11 mouse cellular contexts compared by ENCODE assay signal in genomic region chr14:78676457-78676856, GRCm38 (mm10). TPM values are rescaled to one million over a fixed set of nuclear protein-coding genes. Genes with fewer than 3 reads are reported as not detected.
DNase-seq lines count a peak whose midpoint lies in the region; ATAC-seq and TF ChIP-seq lines count a peak whose summit lies in the region.
"Had no signal": no experiment of that assay in that cellular context is flagged by ENCODE, and none has a peak within 500 bp of the region (broad histone marks: within the 10 kb centered on the region; RNA-seq: fewer than 3 reads in every experiment).

No protein-coding gene starts in this region.

- peak; percentile 43 for DNase-seq in embryo, embryonic 11 days
- no peak for DNase-seq in embryo, embryonic 10.5 days (ENCODE audit: low spot score)
- peak; percentile 66 for DNase-seq in hindbrain, postnatal 0 days (ENCODE audit: low spot score)
- DNase-seq in hindbrain, embryonic 10.5 days (ENCODE audit: low spot score) = no peak
- DNase-seq in midbrain, embryonic 10.5 days (ENCODE audit: low spot score) = no peak
- DNase-seq in splenic B cell, adult 2 months (ENCODE audit: low read depth, low spot score) = peak; percentile 19
- DNase-seq in adrenal gland, adult 8-10 months = no peak
- DNase-seq: cerebellum, adult 18-20 months had no signal

- H3K27ac ChIP-seq in hindbrain, postnatal 0 days = no peak overlapping the region
- no peak overlapping the region for H3K27ac ChIP-seq in hindbrain, embryonic 10.5 days
- H3K27ac ChIP-seq in midbrain, embryonic 15.5 days = no peak overlapping the region
- H3K27ac ChIP-seq in midbrain, embryonic 10.5 days (replicated peaks) = no peak overlapping the region
- H3K27ac ChIP-seq: forebrain, embryonic 10.5 days; heart, embryonic 15.5 days had no signal

- H3K9me3 ChIP-seq in hindbrain, postnatal 0 days (ENCODE audit: low read length) = no peaks in the 10 kb centered on the region
- H3K9me3 ChIP-seq in hindbrain, embryonic 10.5 days = no peaks in the 10 kb centered on the region
- H3K9me3 ChIP-seq in midbrain, embryonic 15.5 days = no peaks in the 10 kb centered on the region
- no peaks in the 10 kb centered on the region for H3K9me3 ChIP-seq in midbrain, embryonic 10.5 days (replicated peaks)
- H3K9me3 ChIP-seq: forebrain, embryonic 10.5 days; heart, embryonic 15.5 days had no signal

- no peak for ATAC-seq in hindbrain, postnatal 0 days
- ATAC-seq in midbrain, embryonic 15.5 days (replicated peaks) = 0 out of 2 replicates have a peak, but pooled peaks have one; percentile 46

- no peak overlapping the region for H3K9ac ChIP-seq in hindbrain, postnatal 0 days (replicated peaks; ENCODE audit: low read length)
- no peak overlapping the region for H3K9ac ChIP-seq in midbrain, embryonic 15.5 days
- H3K9ac ChIP-seq: heart, embryonic 15.5 days had no signal

- 47% methylated on average over 6 of the region's 6 CpGs for WGBS in hindbrain, postnatal 0 days
- 77% methylated on average over 6 of the region's 6 CpGs for WGBS in hindbrain, embryonic 10.5 days
- 65% methylated on average over 6 of the region's 6 CpGs for WGBS in midbrain, embryonic 15.5 days
- WGBS in midbrain, embryonic 10.5 days = 83% methylated on average over 6 of the region's 6 CpGs

- H3K27me3 ChIP-seq in hindbrain, postnatal 0 days (ENCODE audit: insufficient read depth, low read length) = no peaks in the 10 kb centered on the region
- no peaks in the 10 kb centered on the region for H3K27me3 ChIP-seq in hindbrain, embryonic 10.5 days (ENCODE audit: insufficient read depth, poor library complexity, severe bottlenecking)
- H3K27me3 ChIP-seq in midbrain, embryonic 15.5 days (replicated peaks) = no peaks in the 10 kb centered on the region
- H3K27me3 ChIP-seq in midbrain, embryonic 10.5 days (ENCODE audit: low read depth, poor library complexity, severe bottlenecking) = no peaks in the 10 kb centered on the region
- H3K27me3 ChIP-seq in splenic B cell, adult 2 months (ENCODE audit: control insufficient read depth, insufficient read depth, low read length, poor library complexity, severe bottlenecking) = no peaks in the 10 kb centered on the region
- H3K27me3 ChIP-seq: heart, embryonic 15.5 days had no signal

- H3K4me1 ChIP-seq in hindbrain, postnatal 0 days (ENCODE audit: insufficient read depth, low read length) = no peaks in the 10 kb centered on the region
- H3K4me1 ChIP-seq in hindbrain, embryonic 10.5 days (replicated peaks) = peaks cover 13% of the 10 kb centered on the region; the same call in 1 of the 2 replicates
- H3K4me1 ChIP-seq in midbrain, embryonic 15.5 days = peaks cover 10% of the 10 kb centered on the region
- H3K4me1 ChIP-seq in midbrain, embryonic 10.5 days = peaks cover 8% of the 10 kb centered on the region

- H3K36me3 ChIP-seq in hindbrain, postnatal 0 days (ENCODE audit: insufficient read depth, low read length) = no peaks in the 10 kb centered on the region
- H3K36me3 ChIP-seq in hindbrain, embryonic 10.5 days = no peaks in the 10 kb centered on the region
- no peaks in the 10 kb centered on the region for H3K36me3 ChIP-seq in midbrain, embryonic 15.5 days (replicated peaks)
- H3K36me3 ChIP-seq in midbrain, embryonic 10.5 days = no peaks in the 10 kb centered on the region
- H3K36me3 ChIP-seq in splenic B cell, adult 2 months (ENCODE audit: control insufficient read depth, insufficient read depth, low read length, poor library complexity, severe bottlenecking) = no peaks in the 10 kb centered on the region
- H3K36me3 ChIP-seq: forebrain, embryonic 10.5 days; heart, embryonic 15.5 days had no signal

- H3K4me2 ChIP-seq in hindbrain, postnatal 0 days (ENCODE audit: low read depth, low read length) = no peak overlapping the region
- no peak overlapping the region for H3K4me2 ChIP-seq in midbrain, embryonic 15.5 days
- H3K4me2 ChIP-seq: heart, embryonic 15.5 days had no signal

- TF ChIP-seq CTCF in hindbrain, postnatal 0 days (IDR thresholded peaks at IDR 0.05; ENCODE audit: low read depth) = peak; percentile 71

- H3K4me3 ChIP-seq in hindbrain, postnatal 0 days (ENCODE audit: low read length) = no peak overlapping the region
- H3K4me3 ChIP-seq in hindbrain, embryonic 10.5 days = no peak overlapping the region
- H3K4me3 ChIP-seq in midbrain, embryonic 15.5 days = no peak overlapping the region
- no peak overlapping the region for H3K4me3 ChIP-seq in midbrain, embryonic 10.5 days
- H3K4me3 ChIP-seq: forebrain, embryonic 10.5 days; heart, embryonic 15.5 days had no signal

RNA-seq across cellular contexts. Expression of gene Dgkh, which starts 56.1 kb away (rescaled TPM):
- 9.0 and 9.2 TPM in 2 replicates for total RNA-seq in hindbrain, postnatal 0 days (2014; rRNA removed)
- polyA plus RNA-seq in hindbrain, postnatal 0 days (2015; fragmentation: Nextera tagmentation; extraction: Ambion mirVana) = 2.1 and 2.7 TPM in 2 replicates
- polyA plus RNA-seq in hindbrain, embryonic 10.5 days (2016; fragmentation: Nextera tagmentation; extraction: Ambion mirVana) = 0.88 and 1.2 TPM in 2 replicates
- 2.8 and 3.1 TPM in 2 replicates for polyA plus RNA-seq in midbrain, embryonic 15.5 days (2015; fragmentation: Nextera tagmentation; extraction: Ambion mirVana)
- 0.71 and 0.73 TPM in 2 replicates for polyA plus RNA-seq in midbrain, embryonic 10.5 days (2016; fragmentation: Nextera tagmentation; extraction: Ambion mirVana)
- total RNA-seq in adrenal gland, adult 8-10 months (2022) = 10 to 100 TPM in 2 of 4 experiments, 1 to 10 TPM in 2; 5.9 to 18.9 (median 10.0) TPM

Comparison
In these comparisons a context has a peak if more than half of its experiments do, and no peak if none do; other contexts are left out.
1. DNase-seq: peak in embryo, embryonic 11 days (single experiment), hindbrain, postnatal 0 days (single experiment) and splenic B cell, adult 2 months (single experiment); none in embryo, embryonic 10.5 days (single experiment), hindbrain, embryonic 10.5 days (single experiment), midbrain, embryonic 10.5 days (single experiment) and adrenal gland, adult 8-10 months (single experiment).